Mouse (Mus musculus) heart, adult 11 months (tissue): Measurements from ENCODE around the gene Ildr2.
A peak's percentile ranks its signal among the peaks of the same experiment; 100 is the strongest.

ENCODE experiments used
- DNase-seq: peaks from one replicate; pipeline ENCODE4 v3.0.0; 2022

Ildr2 gene

GRCm38 (mm10) chr1:166253898-166254894, at the start of gene Ildr2:
TSS of gene Ildr2 (plus strand) at chr1:166254139.
- DNase-seq = peak; percentile 97

- peak; percentile 41 for DNase-seq
Observed at GRCm38 (mm10) chr1:166204171-166204570, 49.8 kb upstream of the Ildr2 start.

- DNase-seq = peak; percentile 13
Observed at GRCm38 (mm10) chr1:166205159-166205558, 48.8 kb upstream of the Ildr2 start.

- DNase-seq = peak; percentile 21
Observed at GRCm38 (mm10) chr1:166209371-166209770, 44.6 kb upstream of the Ildr2 start.

- no peak for DNase-seq
Observed at GRCm38 (mm10) chr1:166214181-166214580, 39.8 kb upstream of the Ildr2 start.

- peak; percentile 84 for DNase-seq
Observed at GRCm38 (mm10) chr1:166238315-166238969, 15.5 kb upstream of the Ildr2 start, which contains the start of gene Mael. TSS of gene Mael (minus strand) at chr1:166238747.

GRCm38 (mm10) chr1:166244285-166244684, 9.7 kb upstream of the Ildr2 start:
- peak; percentile 84 for DNase-seq

- peak; percentile 61 for DNase-seq
Observed at GRCm38 (mm10) chr1:166255091-166255490, 1.2 kb downstream of the Ildr2 start.

- peak; percentile 94 for DNase-seq
Observed at GRCm38 (mm10) chr1:166255651-166256050, 1.7 kb downstream of the Ildr2 start.

GRCm38 (mm10) chr1:166256302-166256701, 2.4 kb downstream of the Ildr2 start:
- peak; percentile 81 for DNase-seq

- peak; percentile 72 for DNase-seq
Observed at GRCm38 (mm10) chr1:166256898-166257297, 3.0 kb downstream of the Ildr2 start.

- peak; percentile 77 for DNase-seq
Observed at GRCm38 (mm10) chr1:166259526-166259925, 5.6 kb downstream of the Ildr2 start.

GRCm38 (mm10) chr1:166266001-166266705, 12.2 kb downstream of the Ildr2 start:
- DNase-seq = peak; percentile 69

GRCm38 (mm10) chr1:166266918-166267317, 13.0 kb downstream of the Ildr2 start:
- DNase-seq = peak; percentile 60

GRCm38 (mm10) chr1:166268218-166268617, 14.3 kb downstream of the Ildr2 start:
- DNase-seq = peak; percentile 61

- peak; percentile 77 for DNase-seq
Observed at GRCm38 (mm10) chr1:166278786-166279185, 24.8 kb downstream of the Ildr2 start.

- peak; percentile 83 for DNase-seq
Observed at GRCm38 (mm10) chr1:166279580-166280206, 25.8 kb downstream of the Ildr2 start.

- peak; percentile 92 for DNase-seq
Observed at GRCm38 (mm10) chr1:166280566-166280965, 26.6 kb downstream of the Ildr2 start.

- DNase-seq = peak; percentile 89
Observed at GRCm38 (mm10) chr1:166281287-166281686, 27.3 kb downstream of the Ildr2 start.

GRCm38 (mm10) chr1:166281836-166282235, 27.9 kb downstream of the Ildr2 start:
- DNase-seq = peak; percentile 69

GRCm38 (mm10) chr1:166282597-166283210, 28.8 kb downstream of the Ildr2 start:
- peak; percentile 93 for DNase-seq

GRCm38 (mm10) chr1:166283451-166283850, 29.5 kb downstream of the Ildr2 start:
- DNase-seq = peak; percentile 31
